Mouse (Mus musculus): ENCODE data around the gene Klhl18. TPM values are rescaled to one million over a fixed set of nuclear protein-coding genes. Genes with fewer than 3 reads are reported as not detected.

Gene Klhl18
- polyA plus RNA-seq, 1 experiment from 2014 or later: 5.8 TPM

GRCm38 (mm10) chr9:110436041-110436440 is 40.5 kb downstream of the Klhl18 start:
- Histone ChIP-seq H3K27ac (no peak overlapping the region), H3K4me1 (replicated peaks; ENCODE audit: insufficient read depth, low read length) (no peaks in the 10 kb centered on the region), H3K9ac (ENCODE audit: low read depth, low read length) (no peak overlapping the region), H3K36me3 (ENCODE audit: insufficient read depth, low read length) (peaks cover 19% of the 10 kb centered on the region; the same call in 1 of the 2 replicates), H3K4me3 (replicated peaks; ENCODE audit: low read depth, low read length) (no peak overlapping the region), H3K27me3 (ENCODE audit: insufficient read depth, low read length) (no peaks in the 10 kb centered on the region), H3K9me3 (replicated peaks; ENCODE audit: low read length) (no peaks in the 10 kb centered on the region), H3K4me2 (ENCODE audit: low read length) (no peak overlapping the region)
- no peak for TF ChIP-seq CTCF (IDR thresholded peaks at IDR 0.05; ENCODE audit: low read depth)
- no peak for DNase-seq (ENCODE audit: low spot score)
- ATAC-seq (replicated peaks; ENCODE audit: low FRiP score, low read depth): no peak
- WGBS: 92% methylated on average over 11 of the region's 11 CpGs

- Histone ChIP-seq H3K36me3 (ENCODE audit: insufficient read depth, low read length) (peaks cover 26% of the 10 kb centered on the region; the same call in 1 of the 2 replicates), H3K27ac (no peak overlapping the region), H3K4me1 (replicated peaks; ENCODE audit: insufficient read depth, low read length) (no peaks in the 10 kb centered on the region), H3K9me3 (replicated peaks; ENCODE audit: low read length) (no peaks in the 10 kb centered on the region), H3K4me3 (replicated peaks; ENCODE audit: low read depth, low read length) (no peak overlapping the region), H3K27me3 (ENCODE audit: insufficient read depth, low read length) (no peaks in the 10 kb centered on the region), H3K9ac (ENCODE audit: low read depth, low read length) (no peak overlapping the region), H3K4me2 (ENCODE audit: low read length) (no peak overlapping the region)
- no peak for TF ChIP-seq CTCF (IDR thresholded peaks at IDR 0.05; ENCODE audit: low read depth)
- ATAC-seq (replicated peaks; ENCODE audit: low FRiP score, low read depth) (no peak), DNase-seq (ENCODE audit: low spot score) (no peak)
- WGBS: 96% methylated on average over 2 of the region's 2 CpGs
These were observed 43.4 kb downstream of the Klhl18 start for GRCm38 (mm10) chr9:110433045-110433444.

GRCm38 (mm10) chr9:110431241-110431640 is 45.3 kb downstream of the Klhl18 start:
- no peak for DNase-seq (ENCODE audit: low spot score)
- Histone ChIP-seq H3K4me2 (ENCODE audit: low read length) (no peak overlapping the region), H3K4me3 (replicated peaks; ENCODE audit: low read depth, low read length) (no peak overlapping the region), H3K27ac (no peak overlapping the region), H3K27me3 (ENCODE audit: insufficient read depth, low read length) (no peaks in the 10 kb centered on the region), H3K36me3 (ENCODE audit: insufficient read depth, low read length) (peaks cover 32% of the 10 kb centered on the region; the same call in 1 of the 2 replicates), H3K9ac (ENCODE audit: low read depth, low read length) (no peak overlapping the region), H3K9me3 (replicated peaks; ENCODE audit: low read length) (no peaks in the 10 kb centered on the region), H3K4me1 (replicated peaks; ENCODE audit: insufficient read depth, low read length) (no peaks in the 10 kb centered on the region)
- ATAC-seq (replicated peaks; ENCODE audit: low FRiP score, low read depth): no peak
- 87% methylated on average over 8 of the region's 8 CpGs for WGBS
- no peak for TF ChIP-seq CTCF (IDR thresholded peaks at IDR 0.05; ENCODE audit: low read depth)

GRCm38 (mm10) chr9:110419511-110420112 is 56.9 kb downstream of the Klhl18 start, which contains the start of gene Ngp:
TSS of gene Ngp (plus strand) at chr9:110419747.
- no peak for TF ChIP-seq CTCF (IDR thresholded peaks at IDR 0.05; ENCODE audit: low read depth)
- 89% methylated on average over 12 of the region's 12 CpGs for WGBS

DNA sequence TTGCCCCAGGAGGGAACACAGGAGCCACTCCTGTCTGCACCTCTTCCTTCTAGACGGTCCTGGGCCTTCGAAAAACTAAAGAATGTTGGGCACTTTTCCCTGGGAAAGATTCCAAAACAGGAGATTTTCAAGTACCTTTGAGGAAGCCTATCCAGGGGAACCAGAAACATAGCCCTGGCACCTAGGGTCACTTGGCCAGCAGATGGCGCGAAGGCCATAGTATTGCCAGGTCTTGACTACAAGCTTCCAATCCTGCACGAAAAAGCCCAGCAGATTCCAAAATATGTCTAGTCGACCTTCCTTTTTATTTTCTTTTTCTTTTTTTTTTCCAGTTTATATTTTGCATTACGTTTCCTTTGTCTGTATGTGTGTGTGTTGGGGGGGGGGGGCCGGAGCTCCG is 62.7 kb downstream of the Klhl18 start:
- Histone ChIP-seq H3K4me2 (ENCODE audit: low read length) (no peak overlapping the region), H3K27me3 (ENCODE audit: insufficient read depth, low read length) (no peaks in the 10 kb centered on the region), H3K27ac (no peak overlapping the region), H3K9ac (ENCODE audit: low read depth, low read length) (no peak overlapping the region), H3K4me1 (replicated peaks; ENCODE audit: insufficient read depth, low read length) (no peaks in the 10 kb centered on the region), H3K4me3 (replicated peaks; ENCODE audit: low read depth, low read length) (no peak overlapping the region), H3K36me3 (ENCODE audit: insufficient read depth, low read length) (no peaks in the 10 kb centered on the region), H3K9me3 (replicated peaks; ENCODE audit: low read length) (no peaks in the 10 kb centered on the region)
- no peak for ATAC-seq (replicated peaks; ENCODE audit: low FRiP score, low read depth)
- 48% methylated on average over 9 of the region's 9 CpGs for WGBS
- peak; percentile 72 for TF ChIP-seq CTCF (IDR thresholded peaks at IDR 0.05; ENCODE audit: low read depth)
- peak; percentile 69 for DNase-seq (ENCODE audit: low spot score)

More at GRCm38 (mm10) chr9:110419511-110420112, 56.9 kb downstream of the Klhl18 start, which contains the start of gene Ngp:
- Histone ChIP-seq H3K4me2 (ENCODE audit: low read length) (no peak within 1 kb of the TSS), H3K27me3 (ENCODE audit: insufficient read depth, low read length) (no peaks in the 10 kb centered on the region), H3K4me3 (replicated peaks; ENCODE audit: low read depth, low read length) (no peak within 1 kb of the TSS), H3K27ac (no peak within 1 kb of the TSS), H3K36me3 (ENCODE audit: insufficient read depth, low read length) (no peaks in the 10 kb centered on the region), H3K9ac (ENCODE audit: low read depth, low read length) (no peak within 1 kb of the TSS), H3K9me3 (replicated peaks; ENCODE audit: low read length) (no peaks in the 10 kb centered on the region), H3K4me1 (replicated peaks; ENCODE audit: insufficient read depth, low read length) (no peaks in the 10 kb centered on the region; the same call in 1 of the 2 replicates)
- DNase-seq (ENCODE audit: low spot score) (no peak), ATAC-seq (replicated peaks; ENCODE audit: low FRiP score, low read depth) (no peak)

GRCm38 (mm10) chr9:110412926-110413325 is 63.6 kb downstream of the Klhl18 start:
- 60% methylated on average over 7 of the region's 7 CpGs for WGBS
- no peaks in the 10 kb centered on the region for H3K4me1 ChIP-seq (replicated peaks; ENCODE audit: insufficient read depth, low read length)
- H3K27me3 ChIP-seq (ENCODE audit: insufficient read depth, low read length): no peaks in the 10 kb centered on the region
- no peak overlapping the region for H3K27ac ChIP-seq
- no peak for TF ChIP-seq CTCF (IDR thresholded peaks at IDR 0.05; ENCODE audit: low read depth)
- ATAC-seq (replicated peaks; ENCODE audit: low FRiP score, low read depth) (no peak), DNase-seq (ENCODE audit: low spot score) (no peak)
- no peaks in the 10 kb centered on the region for H3K9me3 ChIP-seq (replicated peaks; ENCODE audit: low read length)
- no peaks in the 10 kb centered on the region for H3K36me3 ChIP-seq (ENCODE audit: insufficient read depth, low read length)
- H3K4me3 ChIP-seq (replicated peaks; ENCODE audit: low read depth, low read length): no peak overlapping the region
- H3K4me2 ChIP-seq (ENCODE audit: low read length): no peak overlapping the region
- H3K9ac ChIP-seq (ENCODE audit: low read depth, low read length): no peak overlapping the region
